Mouse (Mus musculus): ENCODE measurements around the gene Plscr1. TPM values are rescaled to one million over a fixed set of nuclear protein-coding genes. Genes with fewer than 3 reads are reported as not detected.

The Plscr1 gene
- 1 to 10 TPM; 2.1 to 4.1 (median 3.1) TPM for total RNA-seq (2022)

DNA sequence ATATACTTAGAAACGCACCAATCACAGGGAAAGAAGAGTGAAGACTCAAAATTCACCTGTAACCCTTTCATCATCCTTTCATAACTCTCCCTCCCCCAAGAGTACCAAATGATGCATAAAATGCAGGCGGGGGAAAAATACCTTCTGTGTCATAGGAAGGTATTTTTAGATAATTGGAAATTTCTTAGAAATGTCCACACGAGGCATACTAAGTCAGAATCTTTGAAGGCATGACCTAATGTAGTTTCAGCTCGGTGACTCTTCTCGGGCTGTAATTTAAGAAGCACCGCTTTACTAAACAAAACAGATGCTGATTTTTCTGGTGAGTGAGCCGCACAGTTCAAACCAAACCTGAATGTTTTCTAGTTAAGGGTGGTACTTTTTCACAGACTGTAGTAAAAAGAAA lies at the start of gene Plscr1:
Plscr1 (plus strand) TSS at position 304 of the 406 bp plus-strand sequence.
- DNase-seq (ENCODE audit: low spot score in 2 of 2) = no peak

DNA sequence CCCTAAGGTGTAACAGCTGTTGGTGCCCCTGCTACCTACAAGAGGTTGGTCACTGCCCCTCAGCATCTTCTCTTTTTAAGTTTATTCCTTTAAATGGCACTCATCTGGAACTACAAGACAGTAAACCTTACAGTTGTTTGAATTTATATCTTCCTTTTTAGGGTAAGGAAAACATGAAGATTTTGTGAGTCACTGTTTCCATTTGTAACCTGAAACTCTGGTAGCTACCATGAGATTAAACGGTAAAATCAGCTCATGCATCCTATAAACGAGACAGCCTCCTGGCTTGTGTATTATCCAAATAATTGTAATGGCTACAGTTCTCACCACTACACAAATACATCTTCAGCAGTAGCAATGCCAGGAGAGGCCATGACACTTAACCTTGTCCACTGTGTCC lies 45.2 kb upstream of the Plscr1 start:
- no peak for DNase-seq (ENCODE audit: low spot score in 2 of 2)

- DNase-seq (ENCODE audit: low spot score in 2 of 2) = peak in 1 of 2 experiments; percentile 39
Measured at GRCm38 (mm10) chr9:92207307-92207706, 42.2 kb upstream of the Plscr1 start.

- no peak for DNase-seq (ENCODE audit: low spot score in 2 of 2)
Measured at GRCm38 (mm10) chr9:92207757-92208156, 41.8 kb upstream of the Plscr1 start.

DNA sequence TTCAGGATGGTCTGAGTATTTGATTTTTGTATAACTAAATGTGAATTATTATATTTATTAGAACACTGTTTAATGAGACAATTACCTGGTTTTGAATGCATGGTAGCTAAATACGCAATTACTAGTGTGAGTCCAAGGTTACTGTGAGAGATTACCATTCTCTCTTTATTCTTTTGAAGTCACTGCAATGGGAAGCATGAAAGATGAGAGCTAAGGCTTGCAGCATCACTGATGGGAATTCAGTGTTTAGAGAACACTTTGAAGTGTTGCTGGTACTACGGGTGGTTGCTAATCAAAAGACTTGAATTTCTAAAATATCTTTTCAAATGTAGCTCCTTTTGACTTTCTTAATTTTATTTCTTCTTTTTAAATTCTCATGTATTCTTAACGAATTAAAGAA lies 39.7 kb upstream of the Plscr1 start:
- DNase-seq (ENCODE audit: low spot score in 2 of 2) = no peak

- no peak for DNase-seq (ENCODE audit: low spot score in 2 of 2)
Measured at GRCm38 (mm10) chr9:92210386-92210967, 39.1 kb upstream of the Plscr1 start.

DNA sequence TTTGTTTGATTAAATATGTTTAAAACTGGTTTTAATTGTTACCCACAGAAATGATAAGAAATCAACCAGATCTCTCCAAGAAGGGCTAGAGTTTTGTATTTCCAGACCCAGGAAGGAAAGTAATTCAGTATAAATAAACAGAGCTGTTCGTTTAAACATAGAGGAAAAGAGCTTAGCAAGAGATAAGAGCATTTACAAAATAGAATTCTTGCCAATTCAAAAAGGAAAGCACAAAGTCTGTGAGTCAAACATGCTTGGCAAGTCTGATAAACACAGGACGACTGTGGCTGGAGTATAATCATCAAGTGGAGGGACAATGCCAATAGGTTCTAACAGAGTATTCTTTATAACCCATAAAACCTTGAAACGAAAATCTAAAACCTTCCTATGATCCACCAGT lies 38.5 kb upstream of the Plscr1 start:
- no peak for DNase-seq (ENCODE audit: low spot score in 2 of 2)

- DNase-seq (ENCODE audit: low spot score in 2 of 2) = no peak
Measured at GRCm38 (mm10) chr9:92217484-92217883, 32.1 kb upstream of the Plscr1 start.

DNA sequence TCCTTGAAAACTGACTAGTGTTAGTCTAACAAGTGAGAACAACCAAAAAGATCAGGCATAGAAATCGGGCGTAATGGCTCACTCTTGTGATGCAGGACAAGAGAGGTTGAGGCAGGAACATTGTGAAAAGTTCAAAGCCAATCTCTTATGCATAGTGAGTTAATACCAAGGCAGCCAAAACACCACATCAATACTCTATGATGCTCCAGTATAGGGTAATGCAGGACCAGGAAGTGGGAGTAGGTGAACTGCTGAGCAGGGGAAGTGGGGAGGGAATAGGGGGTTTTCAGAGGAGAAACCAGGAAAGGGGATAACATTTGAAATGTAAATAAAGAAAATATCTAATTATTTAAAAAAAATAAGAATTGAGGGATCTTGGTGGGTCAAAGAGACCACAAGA lies 31.7 kb upstream of the Plscr1 start:
- DNase-seq (ENCODE audit: low spot score in 2 of 2) = no peak

- no peak for DNase-seq (ENCODE audit: low spot score in 2 of 2)
Measured at GRCm38 (mm10) chr9:92220151-92220550, 29.4 kb upstream of the Plscr1 start.

DNA sequence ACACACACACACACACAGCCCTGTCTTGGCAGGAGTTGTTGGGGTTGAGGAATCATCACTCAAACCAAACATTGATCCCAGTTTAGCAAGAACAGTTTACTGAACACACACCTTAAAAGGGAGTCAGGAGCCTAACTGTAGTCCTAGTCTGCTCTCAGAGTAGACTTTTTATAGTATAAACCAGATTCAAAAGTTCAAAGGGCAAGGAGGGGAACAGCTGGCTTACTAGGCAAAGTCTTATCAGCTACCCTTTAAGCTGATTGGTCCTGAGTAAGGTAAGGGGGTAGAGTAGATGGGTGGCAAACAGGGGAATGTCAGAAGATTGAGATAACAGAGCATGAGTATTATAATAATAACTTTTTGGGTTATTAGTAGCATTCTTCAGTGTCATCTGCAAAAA lies 28.1 kb upstream of the Plscr1 start:
- no peak for DNase-seq (ENCODE audit: low spot score in 2 of 2)

DNA sequence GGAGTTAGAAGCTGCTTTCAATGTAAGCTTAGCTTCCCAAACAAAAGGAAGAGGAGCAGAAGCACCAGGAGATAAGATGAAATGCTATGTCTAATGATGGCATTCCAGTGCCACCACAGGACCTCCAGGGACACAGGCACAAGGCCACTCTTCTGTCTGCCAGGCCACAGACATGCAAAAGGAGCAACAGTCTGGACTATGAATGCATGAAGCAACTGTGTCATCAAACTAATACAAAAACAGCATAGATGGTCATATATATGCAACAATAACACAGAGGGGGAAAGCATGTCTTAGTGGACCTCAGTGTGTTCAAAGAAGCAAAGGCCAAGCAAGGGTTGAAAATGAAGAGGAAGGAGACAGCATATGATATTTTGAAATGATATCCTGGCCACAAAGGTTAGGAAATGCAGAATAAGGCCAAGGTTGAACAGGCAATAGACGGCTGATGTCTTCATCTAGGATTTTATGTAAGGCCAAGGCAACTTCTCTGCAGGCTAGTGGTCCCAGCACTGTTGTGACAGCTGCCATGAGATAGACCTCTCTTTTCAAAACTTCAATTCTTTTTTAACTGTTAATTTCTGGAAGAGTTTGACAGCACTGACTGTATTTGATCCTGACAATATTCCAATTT lies 24.8 kb upstream of the Plscr1 start:
- no peak for DNase-seq (ENCODE audit: low spot score in 2 of 2)

DNA sequence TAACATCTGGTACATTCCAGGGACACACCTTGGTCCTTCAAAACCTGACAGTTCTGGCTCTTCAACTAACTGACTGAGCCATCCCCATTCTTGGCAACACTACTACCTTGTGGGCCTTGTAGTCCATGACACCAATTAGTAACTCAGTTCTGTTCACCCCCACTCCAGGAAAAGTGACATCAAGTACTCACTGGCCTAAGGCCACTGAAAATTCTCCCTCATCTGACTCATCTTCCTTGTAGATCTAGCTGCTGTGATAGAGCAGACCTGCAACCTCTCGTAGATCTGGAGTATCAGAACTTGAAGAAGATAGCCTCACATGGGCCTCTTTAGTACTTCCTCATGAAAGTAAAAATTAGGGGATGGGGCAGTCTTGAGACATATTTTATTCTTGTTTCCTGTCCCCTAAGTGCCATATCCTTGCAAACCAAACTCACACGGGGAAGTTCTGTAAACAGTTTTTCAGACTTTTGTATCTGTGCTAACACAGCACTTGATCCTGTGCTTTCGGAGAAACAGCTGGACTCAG lies 23.4 kb upstream of the Plscr1 start:
- DNase-seq (ENCODE audit: low spot score in 2 of 2) = no peak

- DNase-seq (ENCODE audit: low spot score in 2 of 2) = no peak
Measured at GRCm38 (mm10) chr9:92226795-92227194, 22.8 kb upstream of the Plscr1 start.

GRCm38 (mm10) chr9:92228867-92229832 lies 20.4 kb upstream of the Plscr1 start:
- no peak for DNase-seq (ENCODE audit: low spot score in 2 of 2)

GRCm38 (mm10) chr9:92229833-92230205 lies 19.7 kb upstream of the Plscr1 start:
- no peak for DNase-seq (ENCODE audit: low spot score in 2 of 2)

GRCm38 (mm10) chr9:92234901-92235458 lies 14.6 kb upstream of the Plscr1 start:
- DNase-seq (ENCODE audit: low spot score in 2 of 2) = no peak

- DNase-seq (ENCODE audit: low spot score in 2 of 2) = no peak
Measured at GRCm38 (mm10) chr9:92248773-92249446, 640 bp upstream of the Plscr1 start.

DNA sequence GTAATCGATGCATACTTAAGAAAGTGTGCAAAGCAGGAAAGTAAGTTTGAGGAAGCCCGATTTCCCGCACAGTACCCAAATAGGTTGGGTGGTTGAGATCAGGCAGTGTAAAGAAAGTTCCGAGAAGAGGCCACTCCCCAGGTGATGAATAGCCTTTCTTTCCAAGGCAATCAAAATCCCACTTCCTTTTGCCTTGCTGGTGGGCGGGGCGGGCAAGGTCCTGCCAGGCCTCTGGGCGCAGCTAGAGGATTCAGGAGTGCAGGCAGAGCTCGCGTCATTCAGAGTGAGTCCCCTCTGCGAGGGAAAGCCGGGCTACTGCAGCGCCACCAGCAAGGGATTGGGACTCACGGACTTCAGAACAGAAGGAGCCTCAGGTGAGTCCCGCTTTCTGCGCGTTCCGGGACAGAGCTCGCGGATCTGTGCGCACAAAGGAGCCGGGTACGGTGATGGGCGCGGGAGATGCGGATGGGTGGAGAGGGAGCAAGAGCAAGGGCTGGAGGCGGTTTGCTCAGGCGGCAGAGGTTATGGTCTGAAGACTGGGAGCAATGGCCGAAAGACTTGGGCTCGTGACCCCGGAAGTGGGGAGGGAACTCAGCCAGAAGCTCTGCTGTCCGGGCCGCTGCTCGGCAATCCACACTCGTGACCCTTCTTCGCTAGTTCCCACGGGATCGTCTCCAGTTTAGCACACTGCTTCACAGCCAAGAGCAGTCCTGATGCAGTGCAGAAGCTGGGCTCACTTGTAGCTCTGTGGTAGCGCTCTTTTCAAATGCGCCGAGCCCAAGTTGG lies 630 bp downstream of the Plscr1 start:
- DNase-seq (ENCODE audit: low spot score in 2 of 2) = peak; percentile 12 to 26

DNA sequence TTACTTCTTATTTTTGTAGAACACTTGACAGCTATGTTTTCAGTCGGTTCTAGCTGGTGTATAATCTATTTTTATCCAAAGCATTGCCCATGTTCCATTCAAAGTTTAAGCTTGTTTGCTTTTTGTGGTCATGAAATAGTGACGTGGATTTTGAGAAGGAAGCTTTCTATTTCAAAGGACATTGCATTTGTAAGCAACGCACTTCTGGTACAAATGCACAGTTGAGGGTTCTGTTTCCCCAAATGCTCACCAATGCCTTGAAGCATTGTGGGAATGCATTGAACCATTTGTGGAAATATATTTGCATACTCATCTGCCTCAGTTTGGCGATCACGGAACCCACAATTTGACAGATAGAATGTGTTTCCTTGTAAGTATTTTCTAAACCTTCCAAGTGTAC lies 3.2 kb downstream of the Plscr1 start:
- DNase-seq (ENCODE audit: low spot score in 2 of 2) = no peak

Data from layer of hippocampus, adult 8-10 months (tissue).